Mouse (Mus musculus): ENCODE results near the gene Astn2. TPM values are rescaled to one million over a fixed set of nuclear protein-coding genes. Genes with fewer than 3 reads are reported as not detected.

Gene Astn2
- total RNA-seq, 2 experiments from 2014 or later, result 35.2 to 40.3 TPM

GRCm38 (mm10) chr4:65426437-65426836 lies 978.0 kb downstream of the Astn2 start:
- intact Hi-C loops (cut with DNase I), result no loop called here
- no peak for DNase-seq (ENCODE audit: extremely low spot score in 1 of 2, low spot score in 2 of 2)

- intact Hi-C loops (cut with DNase I), result no loop called here
- no peak for DNase-seq (ENCODE audit: extremely low spot score in 1 of 2, low spot score in 2 of 2)
These were observed 981.3 kb downstream of the Astn2 start for GRCm38 (mm10) chr4:65423068-65423625.

- intact Hi-C loops (cut with DNase I), result no loop called here
- no peak for DNase-seq (ENCODE audit: extremely low spot score in 1 of 2, low spot score in 2 of 2)
These were observed 983.1 kb downstream of the Astn2 start for GRCm38 (mm10) chr4:65421272-65421671.

- peak; percentile 4 to 81 for DNase-seq (ENCODE audit: extremely low spot score in 1 of 2, low spot score in 2 of 2)
- intact Hi-C loops (cut with DNase I), result no loop called here
These were observed 983.9 kb downstream of the Astn2 start for GRCm38 (mm10) chr4:65420511-65420931.

DNA sequence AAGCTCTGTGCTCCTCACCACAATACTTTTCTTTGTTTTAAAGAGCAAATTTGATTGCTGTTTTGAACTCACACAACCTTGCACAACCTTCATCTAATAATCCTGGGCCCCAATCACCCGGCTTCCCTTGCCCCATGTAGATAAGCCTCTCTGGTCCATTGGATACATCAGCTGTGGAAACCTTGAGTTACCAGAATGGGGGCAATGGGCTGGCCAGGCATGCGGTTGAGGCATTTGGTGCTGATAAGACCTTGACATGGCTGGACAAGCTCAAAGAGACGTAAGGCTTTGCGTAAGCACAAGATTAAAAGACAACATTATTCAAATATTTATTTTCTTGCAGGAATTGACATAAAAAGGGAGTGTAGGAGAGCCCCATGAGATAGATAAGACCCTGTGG lies 988.9 kb downstream of the Astn2 start:
- intact Hi-C loops (cut with DNase I), result no loop called here
- no peak for DNase-seq (ENCODE audit: extremely low spot score in 1 of 2, low spot score in 2 of 2)

- intact Hi-C loops (cut with DNase I), result no loop called here
- no peak for DNase-seq (ENCODE audit: extremely low spot score in 1 of 2, low spot score in 2 of 2)
These were observed 1001.4 kb downstream of the Astn2 start for GRCm38 (mm10) chr4:65402836-65403634.

GRCm38 (mm10) chr4:65402286-65402685 lies 1002.1 kb downstream of the Astn2 start:
- no peak for DNase-seq (ENCODE audit: extremely low spot score in 1 of 2, low spot score in 2 of 2)
- intact Hi-C loops (cut with DNase I), result no loop called here

- no peak for DNase-seq (ENCODE audit: extremely low spot score in 1 of 2, low spot score in 2 of 2)
- intact Hi-C loops (cut with DNase I), result no loop called here
These were observed 1005.0 kb downstream of the Astn2 start for GRCm38 (mm10) chr4:65399457-65399856.

DNA sequence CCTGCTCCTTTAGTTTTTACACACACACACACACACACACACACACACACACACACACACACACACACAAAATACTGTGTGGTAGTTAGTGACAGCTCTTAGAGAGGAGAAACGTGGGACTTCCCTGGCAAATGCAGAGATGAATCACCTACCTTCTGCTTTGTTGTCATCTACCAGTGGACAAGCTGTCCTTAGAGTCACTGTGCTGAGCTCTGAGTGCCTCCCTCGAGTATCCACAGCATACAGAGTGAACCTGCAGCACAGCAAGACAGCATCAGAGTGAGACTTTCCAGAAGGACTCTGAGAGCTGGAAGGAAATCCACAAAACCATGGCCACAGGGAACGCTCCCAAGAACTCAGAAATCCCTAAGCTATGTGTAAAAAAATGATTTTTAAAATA lies 1007.6 kb downstream of the Astn2 start:
- no peak for DNase-seq (ENCODE audit: extremely low spot score in 1 of 2, low spot score in 2 of 2)

GRCm38 (mm10) chr4:65391001-65391400 lies 1013.4 kb downstream of the Astn2 start:
- intact Hi-C loops (cut with DNase I), result no loop called here
- no peak for DNase-seq (ENCODE audit: extremely low spot score in 1 of 2, low spot score in 2 of 2)

More for the DNA sequence above, 1007.6 kb downstream of the Astn2 start:
- intact Hi-C loops (cut with DNase I), result no loop called here

DNA sequence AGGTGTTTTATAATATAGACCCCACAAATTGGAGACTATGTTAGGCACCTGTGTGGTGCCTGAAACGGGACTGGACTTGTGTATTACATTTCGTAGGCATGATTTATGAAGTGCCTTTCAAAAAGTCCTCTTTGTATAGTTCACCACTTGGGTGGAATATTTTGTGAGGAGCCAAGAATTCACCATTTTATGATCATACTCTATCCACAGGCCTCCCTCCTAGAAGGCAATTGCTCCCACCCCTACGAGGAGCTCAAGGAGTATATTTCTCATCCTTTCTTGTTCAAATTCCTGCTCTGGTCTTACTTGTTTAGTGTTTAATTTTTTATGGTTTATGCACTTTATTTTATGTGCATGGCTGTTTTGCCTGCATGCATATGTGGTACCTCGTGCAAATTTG lies 1021.3 kb downstream of the Astn2 start:
- DNase-seq (ENCODE audit: extremely low spot score in 1 of 2, low spot score in 2 of 2), result no peak
- intact Hi-C loops (cut with DNase I), result no loop called here

GRCm38 (mm10) chr4:65379461-65379860 lies 1025.0 kb downstream of the Astn2 start:
- no peak for DNase-seq (ENCODE audit: extremely low spot score in 1 of 2, low spot score in 2 of 2)
- intact Hi-C loops (cut with DNase I), result no loop called here

- DNase-seq (ENCODE audit: extremely low spot score in 1 of 2, low spot score in 2 of 2), result no peak
- intact Hi-C loops (cut with DNase I), result no loop called here
These were observed 1027.8 kb downstream of the Astn2 start for GRCm38 (mm10) chr4:65376571-65376970.

DNA sequence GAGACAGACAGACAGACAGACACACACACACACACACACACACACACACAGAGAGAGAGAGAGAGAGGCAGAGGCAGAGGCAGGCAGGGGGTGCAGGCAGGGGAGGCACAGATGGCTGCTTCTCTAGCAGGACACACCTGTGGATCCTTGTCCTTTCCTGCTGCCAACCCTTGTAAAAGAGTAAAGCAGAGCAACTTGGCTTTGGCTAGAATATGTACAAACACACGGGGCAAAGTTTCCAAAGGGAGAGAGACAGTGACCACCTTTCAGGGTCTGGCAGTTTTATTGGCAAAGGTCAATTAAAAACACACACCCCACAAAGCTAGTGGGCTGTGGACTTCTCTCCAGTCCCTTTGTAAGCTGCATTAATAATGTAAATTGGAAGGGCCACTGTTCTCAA lies 1030.6 kb downstream of the Astn2 start:
- intact Hi-C loops (cut with DNase I), result no loop called here
- no peak for DNase-seq (ENCODE audit: extremely low spot score in 1 of 2, low spot score in 2 of 2)

DNA sequence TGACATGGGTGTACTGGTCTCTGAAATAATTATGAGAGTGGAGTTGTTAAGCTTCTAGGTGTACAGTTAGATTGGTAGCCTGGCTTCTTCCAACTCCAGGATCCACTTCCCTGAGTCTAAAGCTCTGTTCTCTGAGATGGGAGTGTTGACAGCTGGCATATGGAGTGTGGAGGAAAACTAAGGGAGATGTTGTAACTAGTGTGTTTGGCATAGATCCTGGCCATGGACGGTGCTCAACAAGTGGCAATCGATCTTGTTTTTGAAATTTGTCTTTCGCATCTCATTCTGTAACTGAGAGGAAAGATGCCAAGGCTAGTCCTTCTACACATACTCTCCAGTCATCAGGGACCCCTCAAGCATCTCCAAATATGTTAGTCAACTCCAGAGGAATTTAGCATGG lies 1031.7 kb downstream of the Astn2 start:
- intact Hi-C loops (cut with DNase I), result no loop called here
- DNase-seq (ENCODE audit: extremely low spot score in 1 of 2, low spot score in 2 of 2), result no peak

DNA sequence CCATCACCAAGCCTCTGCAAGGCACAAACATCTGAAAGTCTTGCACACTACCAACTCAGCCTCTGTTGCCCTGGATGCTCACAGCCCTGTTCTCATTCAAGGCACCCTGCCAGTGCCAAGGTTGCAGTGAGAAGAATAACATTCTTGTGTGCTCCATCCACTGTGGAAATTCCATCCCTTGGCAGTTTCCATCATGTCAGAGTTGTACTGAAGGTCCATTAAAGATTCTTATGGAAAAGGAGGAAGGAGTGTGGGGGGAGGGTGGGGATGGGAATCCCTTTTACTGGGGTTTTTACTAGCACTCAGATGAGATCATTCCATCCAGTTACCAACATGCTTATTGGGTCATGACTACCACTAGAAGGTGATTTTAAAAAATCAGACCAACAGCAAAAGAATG lies 1037.3 kb downstream of the Astn2 start:
- intact Hi-C loops (cut with DNase I), result no loop called here
- DNase-seq (ENCODE audit: extremely low spot score in 1 of 2, low spot score in 2 of 2), result no peak

GRCm38 (mm10) chr4:65354580-65354979 lies 1049.8 kb downstream of the Astn2 start:
- intact Hi-C loops (cut with DNase I), result no loop called here
- no peak for DNase-seq (ENCODE audit: extremely low spot score in 1 of 2, low spot score in 2 of 2)

GRCm38 (mm10) chr4:65350521-65350920 lies 1053.9 kb downstream of the Astn2 start:
- no peak for DNase-seq (ENCODE audit: extremely low spot score in 1 of 2, low spot score in 2 of 2)
- intact Hi-C loops (cut with DNase I), result no loop called here

DNA sequence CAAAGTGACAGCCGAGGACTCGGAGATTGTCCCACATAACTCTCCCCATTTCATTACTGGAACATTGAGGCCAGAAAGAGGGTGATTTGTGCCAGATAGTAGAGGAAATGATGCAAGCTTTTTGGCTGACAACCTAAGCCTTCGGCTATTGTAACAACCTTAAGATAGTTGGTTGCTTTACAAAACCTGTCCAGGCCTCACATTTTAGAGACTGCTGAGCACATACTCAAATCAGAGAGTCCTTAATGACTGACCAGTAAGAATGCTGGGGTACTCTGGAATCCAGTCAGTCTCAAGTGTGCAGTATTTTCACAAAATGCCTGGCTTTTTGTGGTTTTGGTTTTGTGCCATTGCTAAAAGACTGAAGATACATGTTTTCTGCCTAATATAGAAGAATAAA lies 1062.6 kb downstream of the Astn2 start:
- intact Hi-C loops (cut with DNase I), result no loop called here
- DNase-seq (ENCODE audit: extremely low spot score in 1 of 2, low spot score in 2 of 2), result no peak

DNA sequence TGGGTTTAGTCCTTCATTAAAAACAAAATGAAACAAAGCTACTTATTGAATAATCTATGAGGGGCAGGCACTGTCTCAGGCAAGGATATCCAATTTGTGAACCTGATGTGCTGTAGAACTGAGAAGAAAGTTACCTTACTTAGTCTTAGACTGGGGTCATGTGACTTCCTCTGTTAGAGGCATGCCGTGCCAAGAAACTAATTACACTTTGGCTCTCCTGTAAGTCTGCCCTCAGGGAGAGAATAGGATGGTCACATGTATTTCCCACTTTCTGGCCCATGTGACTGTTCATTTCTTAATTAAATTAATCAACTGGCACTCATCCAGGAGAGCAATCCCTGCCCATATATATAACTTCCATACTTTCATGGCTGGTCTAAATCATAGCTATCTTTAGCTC lies 1070.7 kb downstream of the Astn2 start:
- intact Hi-C loops (cut with DNase I), result no loop called here
- DNase-seq (ENCODE audit: extremely low spot score in 1 of 2, low spot score in 2 of 2), result no peak

All from left cerebral cortex, postnatal 10 days (tissue).